Mouse (Mus musculus) ovary, adult 18-20 months (tissue): ENCODE measurements around the gene Olfr813.
"Not testable (repeated sequence)": the region's sequence is repeated elsewhere in the genome, so short reads cannot be mapped to it uniquely, and the experiment has no call there.

Experiments
- DNase-seq: peaks from one replicate; pipeline ENCODE4 v3.0.0; 2022; ENCODE audit warnings: low spot score, mixed read lengths

Olfr813 gene

GRCm38 (mm10) chr10:129855067-129855466 is at the start of gene Olfr813:
Gene Olfr813, plus strand, starts transcription at chr10:129855367.
- no peak for DNase-seq

- DNase-seq, result no peak
These were observed 9.2 kb upstream of the Olfr813 start, which contains the start of gene Olfr812 for GRCm38 (mm10) chr10:129845994-129846393. Gene Olfr812, minus strand, starts transcription at chr10:129846094.

- no peak for DNase-seq
These were observed 7.8 kb upstream of the Olfr813 start for GRCm38 (mm10) chr10:129847343-129847742.

GRCm38 (mm10) chr10:129879751-129880150 is 24.6 kb downstream of the Olfr813 start, which contains the start of gene Olfr814:
Gene Olfr814, minus strand, starts transcription at chr10:129879851.
- not testable (repeated sequence) for DNase-seq

GRCm38 (mm10) chr10:129885496-129885895 is 30.3 kb downstream of the Olfr813 start:
- not testable (repeated sequence) for DNase-seq

GRCm38 (mm10) chr10:129885934-129886333 is 30.8 kb downstream of the Olfr813 start:
- DNase-seq, result no peak

- DNase-seq, result not testable (repeated sequence)
These were observed 50.6 kb downstream of the Olfr813 start, which contains the start of gene Olfr815 for GRCm38 (mm10) chr10:129905767-129906166. Gene Olfr815, minus strand, starts transcription at chr10:129905867.
